In genomic region chr5:123019336-123020016, GRCm38 (mm10) we compare ENCODE assay signal across 8 mouse cellular contexts. TPM values are rescaled to one million over a fixed set of nuclear protein-coding genes. Genes with fewer than 3 reads are reported as not detected.
DNase-seq lines count a peak whose midpoint lies in the region; ATAC-seq and TF ChIP-seq lines count a peak whose summit lies in the region.

No protein-coding gene starts in this region.

- H3K9ac ChIP-seq in heart, embryonic 14.5 days (ENCODE audit: low read length): peak overlapping the region; percentile 48; the same call in 1 of the 2 replicates
- H3K9ac ChIP-seq in liver, postnatal 0 days (replicated peaks): 0 out of 2 replicates have a peak overlapping the region, but pooled peaks have one; percentile 27

- no peaks in the 10 kb centered on the region for H3K9me3 ChIP-seq in heart, embryonic 14.5 days (ENCODE audit: control insufficient read depth, low read length)
- H3K9me3 ChIP-seq in liver, postnatal 0 days (ENCODE audit: low read length): no peaks in the 10 kb centered on the region

- 28% methylated on average over 10 of the region's 10 CpGs for WGBS in heart, embryonic 14.5 days
- 25% methylated on average over 10 of the region's 10 CpGs for WGBS in liver, postnatal 0 days (ENCODE audit: insufficient replicate concordance)
- 50% methylated on average over 10 of the region's 10 CpGs for WGBS in cerebellum, adult 2 months

- no peak for TF ChIP-seq POLR2A in brain, embryonic 14.5 days (IDR thresholded peaks at IDR 0.05; ENCODE audit: borderline replicate concordance, extremely low read depth, insufficient read depth, insufficient read length, poor library complexity, severe bottlenecking)
- TF ChIP-seq POLR2A in cerebellum, adult 2 months (IDR thresholded peaks at IDR 0.05; ENCODE audit: borderline replicate concordance, insufficient read depth, low read length): no peak

- H3K4me3 ChIP-seq in heart, embryonic 14.5 days (ENCODE audit: control insufficient read depth in 1 of 2, insufficient read depth in 1 of 2, low read depth in 1 of 2, low read length in 2 of 2): no peak overlapping the region
- H3K4me3 ChIP-seq in liver, postnatal 0 days (ENCODE audit: low read depth, low read length): peak overlapping the region; percentile 7; the same call in 1 of the 2 replicates
- no peak overlapping the region for H3K4me3 ChIP-seq in cerebellum, adult 2 months (replicated peaks; ENCODE audit: insufficient read depth, low read depth, low read length)

- no peaks in the 10 kb centered on the region for H3K27me3 ChIP-seq in heart, embryonic 14.5 days (ENCODE audit: control insufficient read depth, insufficient read depth, low read length)
- no peaks in the 10 kb centered on the region for H3K27me3 ChIP-seq in liver, postnatal 0 days (ENCODE audit: insufficient read depth, low read length)
- no peaks in the 10 kb centered on the region for H3K27me3 ChIP-seq in cerebellum, adult 2 months (ENCODE audit: control insufficient read depth, insufficient read depth, low read length)

- peak overlapping the region; percentile 73 to 81 for H3K27ac ChIP-seq in heart, embryonic 14.5 days (replicated peaks in 1 of 2; ENCODE audit: control insufficient read depth in 1 of 2, insufficient read depth in 1 of 2, low read depth in 2 of 2, low read length in 2 of 2)
- H3K27ac ChIP-seq in liver, postnatal 0 days (ENCODE audit: low read depth): peak overlapping the region; percentile 60
- no peak overlapping the region for H3K27ac ChIP-seq in cerebellum, adult 2 months (ENCODE audit: insufficient read depth, low read length)

- no peak for TF ChIP-seq CTCF in brain, embryonic 14.5 days (IDR thresholded peaks at IDR 0.05; ENCODE audit: borderline replicate concordance, extremely low read depth, insufficient read depth, insufficient read length)
- TF ChIP-seq CTCF in liver, postnatal 0 days (IDR thresholded peaks at IDR 0.05; ENCODE audit: low read depth): no peak
- no peak for TF ChIP-seq CTCF in cerebellum, adult 2 months (IDR thresholded peaks at IDR 0.05; ENCODE audit: borderline replicate concordance, insufficient read depth, low read depth, low read length)

- no peak for ATAC-seq in heart, embryonic 14.5 days (ENCODE audit: insufficient number of reproducible peaks, insufficient read depth, low FRiP score, low read depth)
- no peak for ATAC-seq in liver, postnatal 0 days

- TF ChIP-seq EP300 in liver, postnatal 0 days (IDR thresholded peaks at IDR 0.05; ENCODE audit: low read depth): no peak

- DNase-seq in 3T3-L1 (ENCODE audit: low read depth, low spot score): peak; percentile 49
- peak; percentile 93 for DNase-seq in brain, embryonic 14.5 days (ENCODE audit: low read depth)
- DNase-seq in liver, postnatal 0 days: no peak
- DNase-seq in frontal cortex, postnatal 14 days (ENCODE audit: low spot score in 2 of 2): no peak
- no peak for DNase-seq in T-cell, adult 2 months (ENCODE audit: low spot score)
- no peak for DNase-seq in frontal cortex, postnatal 10 days (ENCODE audit: low spot score in 2 of 2)
- DNase-seq in cerebellum, adult 2 months: no peak

- peak overlapping the region; percentile 28 for H3K4me2 ChIP-seq in heart, embryonic 14.5 days (ENCODE audit: low read length)
- peak overlapping the region; percentile 83 for H3K4me2 ChIP-seq in liver, postnatal 0 days (ENCODE audit: low read depth, low read length)

- peaks cover 5% of the 10 kb centered on the region; the same call in 1 of the 2 replicates for H3K36me3 ChIP-seq in heart, embryonic 14.5 days (ENCODE audit: control insufficient read depth, insufficient read depth, low read length)
- H3K36me3 ChIP-seq in liver, postnatal 0 days (replicated peaks; ENCODE audit: insufficient read depth, low read length): no peaks in the 10 kb centered on the region

- H3K4me1 ChIP-seq in heart, embryonic 14.5 days (ENCODE audit: control insufficient read depth in 2 of 2, insufficient read depth in 2 of 2, low read length in 2 of 2): peaks cover 30 to 44% of the 10 kb centered on the region in 2 experiments
- peaks cover 65% of the 10 kb centered on the region for H3K4me1 ChIP-seq in liver, postnatal 0 days (ENCODE audit: insufficient read depth)
- peaks cover 6% of the 10 kb centered on the region; the same call in 1 of the 2 replicates for H3K4me1 ChIP-seq in cerebellum, adult 2 months (ENCODE audit: control insufficient read depth, insufficient read depth, low read length)

RNA-seq across cellular contexts. Expression of gene Orai1, which starts 4.6 kb away (rescaled TPM):
- 21.2 and 23.6 TPM in 2 replicates for polyA plus RNA-seq in brain, embryonic 14.5 days (2012; rRNA removed)
- polyA plus RNA-seq in heart, embryonic 14.5 days (2014; fragmentation: Nextera tagmentation; extraction: Ambion mirVana): 18.0 and 24.6 TPM in 2 replicates
- 12.4 and 13.1 TPM in 2 replicates for polyA plus RNA-seq in liver, postnatal 0 days (2015; fragmentation: Nextera tagmentation; extraction: Ambion mirVana)
- polyA plus RNA-seq in cerebellum, adult 2 months (2012; rRNA removed): 20.7 and 21.4 TPM in 2 replicates

RNA-seq across cellular contexts. Expression of gene Morn3, which starts 27.3 kb away (rescaled TPM):
- 0.16 and 0.59 TPM in 2 replicates for polyA plus RNA-seq in brain, embryonic 14.5 days (2012; rRNA removed)
- 0.67 TPM in 1 of 2 replicates, not detected in the other for polyA plus RNA-seq in heart, embryonic 14.5 days (2014; fragmentation: Nextera tagmentation; extraction: Ambion mirVana)
- not detected in 2 replicates for polyA plus RNA-seq in liver, postnatal 0 days (2015; fragmentation: Nextera tagmentation; extraction: Ambion mirVana)
- 0.23 and 0.73 TPM in 2 replicates for polyA plus RNA-seq in cerebellum, adult 2 months (2012; rRNA removed)

RNA-seq across cellular contexts. Expression of gene Kdm2b, which starts 29.9 kb away (rescaled TPM):
- 81.7 and 102 TPM in 2 replicates for polyA plus RNA-seq in brain, embryonic 14.5 days (2012; rRNA removed)
- polyA plus RNA-seq in heart, embryonic 14.5 days (2014; fragmentation: Nextera tagmentation; extraction: Ambion mirVana): 24.2 and 27.3 TPM in 2 replicates
- 7.6 and 8.3 TPM in 2 replicates for polyA plus RNA-seq in liver, postnatal 0 days (2015; fragmentation: Nextera tagmentation; extraction: Ambion mirVana)
- 27.5 and 29.4 TPM in 2 replicates for polyA plus RNA-seq in cerebellum, adult 2 months (2012; rRNA removed)

RNA-seq across cellular contexts. Expression of gene Tmem120b, which starts 48.7 kb away (rescaled TPM):
- 13.9 and 16.0 TPM in 2 replicates for polyA plus RNA-seq in brain, embryonic 14.5 days (2012; rRNA removed)
- 10.8 and 11.3 TPM in 2 replicates for polyA plus RNA-seq in heart, embryonic 14.5 days (2014; fragmentation: Nextera tagmentation; extraction: Ambion mirVana)
- 12.0 and 12.8 TPM in 2 replicates for polyA plus RNA-seq in liver, postnatal 0 days (2015; fragmentation: Nextera tagmentation; extraction: Ambion mirVana)
- polyA plus RNA-seq in cerebellum, adult 2 months (2012; rRNA removed): 21.8 and 25.3 TPM in 2 replicates

Comparison
In these comparisons a context has a peak if more than half of its experiments do, and no peak if none do; other contexts are left out.
1. DNase-seq: peak in 3T3-L1 (single experiment) and brain, embryonic 14.5 days (single experiment); none in liver, postnatal 0 days (single experiment), frontal cortex, postnatal 14 days (0 of 2), T-cell, adult 2 months (single experiment), frontal cortex, postnatal 10 days (0 of 2) and cerebellum, adult 2 months (0 of 2).